Mouse (Mus musculus) stomach, postnatal 0 days (tissue): ENCODE measurements at regions not wholly inside any gene's neighbourhood (a gene's known extent, or its start where the extent isn't known, plus 50 kb on each side); places are given as distances from the start of the nearest gene placed in this dataset.

Experiments
- ATAC-seq: fragments of 200-750 bp; cut with Nextera tagmentation; 2 replicates; pipeline ENCODE4 v1.8.0; 2017; ENCODE audit not compliant: low FRiP score, low TSS enrichment
- DNase-seq: peaks from one replicate; pipeline ENCODE4 v3.0.0-alpha.2; 2016; ENCODE audit warnings: low spot score
- H3K27ac ChIP-seq: fragments of 300-500 bp; sonication (generic); replicated peaks from 2 replicates; pipeline ENCODE4 v1.5.1; 2014; ENCODE audit warnings: mild to moderate bottlenecking, control low read depth
- H3K27me3 ChIP-seq: fragments of 300-500 bp; sonication (generic); 2 replicates; pipeline ENCODE4 v1.6.1; 2014; ENCODE audit warnings: low read length; ENCODE audit not compliant: control insufficient read depth, insufficient read depth
- H3K36me3 ChIP-seq: fragments of 300-500 bp; sonication (generic); 2 replicates; pipeline ENCODE4 v1.6.1; 2014; ENCODE audit warnings: low read length, mixed read lengths; ENCODE audit not compliant: control insufficient read depth, insufficient read depth
- H3K4me1 ChIP-seq: fragments of 300-500 bp; sonication (generic); replicated peaks from 2 replicates; pipeline ENCODE4 v1.6.1; 2014; ENCODE audit warnings: antibody characterized with exemption; ENCODE audit not compliant: control insufficient read depth, insufficient read depth
- H3K4me2 ChIP-seq: fragments of 300-500 bp; sonication (generic); replicated peaks from 2 replicates; pipeline ENCODE4 v1.6.1; 2014; ENCODE audit warnings: low read depth, mild to moderate bottlenecking, control low read depth, moderate library complexity
- H3K4me3 ChIP-seq: fragments of 300-500 bp; sonication (generic); 2 replicates; pipeline ENCODE4 v1.5.1; 2014; ENCODE audit warnings: low read depth, low read length, control low read depth
- H3K9ac ChIP-seq: fragments of 300-500 bp; sonication (generic); 2 replicates; pipeline ENCODE4 v1.6.1; 2014; ENCODE audit warnings: mild to moderate bottlenecking, low read length, control low read depth, mixed read lengths
- H3K9me3 ChIP-seq: fragments of 300-500 bp; sonication (generic); 2 replicates; pipeline ENCODE4 v1.6.1; 2016; ENCODE audit warnings: low read length; ENCODE audit not compliant: control insufficient read depth
- CTCF ChIP-seq: IDR thresholded peaks from 2 replicates; pipeline ENCODE4 v1.5.1; 2016; ENCODE audit warnings: antibody characterized with exemption, low read depth, mild to moderate bottlenecking, moderate library complexity
- EP300 ChIP-seq: optimal IDR thresholded peaks from 2 replicates; pipeline ENCODE3; 2016; ENCODE audit warnings: antibody characterized with exemption
- WGBS: fragments of 180-500 bp; shearing (Covaris S2); extraction: QIAGEN DNeasy Blood & Tissue Kit; methylation state at CpG from one replicate; pipeline ENCODE4 v1.1.7; 2014; 5-methylcytosine and 5-hydroxymethylcytosine counted together

GRCm38 (mm10) chr8:86180793-86181192, 340.0 kb downstream of the Phkb start:
- Histone ChIP-seq H3K4me2 (no peak overlapping the region), H3K36me3 (no peaks in the 10 kb centered on the region), H3K27ac (no peak overlapping the region), H3K27me3 (no peaks in the 10 kb centered on the region), H3K4me1 (no peaks in the 10 kb centered on the region), H3K4me3 (no peak overlapping the region), H3K9me3 (no peaks in the 10 kb centered on the region), H3K9ac (no peak overlapping the region)
- DNase-seq (no peak), ATAC-seq (no peak)
- TF ChIP-seq CTCF, result no peak
- TF ChIP-seq EP300, result no peak
- 72% methylated on average over 3 of the region's 3 CpGs for WGBS

DNA sequence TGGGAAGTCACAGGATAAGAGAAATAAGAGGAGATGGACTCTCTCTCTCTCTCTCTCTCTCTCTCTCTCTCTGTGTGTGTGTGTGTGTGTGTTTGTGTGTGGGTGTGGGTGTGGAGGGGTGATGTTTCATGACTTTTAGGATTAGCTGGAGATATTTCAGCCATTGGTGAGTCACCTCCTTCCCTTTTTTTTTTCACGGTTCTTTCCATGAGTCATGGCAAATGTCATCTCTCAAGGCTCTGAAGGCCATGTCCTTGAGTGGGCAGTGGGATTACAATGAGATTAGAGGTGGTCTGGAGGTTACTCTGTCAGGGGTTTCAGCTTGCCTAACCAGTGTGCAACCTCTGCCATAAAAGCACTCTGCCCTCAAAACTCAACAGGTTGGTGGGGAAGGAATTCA, 329.3 kb downstream of the Phkb start:
- no peak overlapping the region for H3K27ac ChIP-seq
- no peak overlapping the region for H3K4me2 ChIP-seq
- no peak for DNase-seq
- no peaks in the 10 kb centered on the region for H3K27me3 ChIP-seq
- H3K9me3 ChIP-seq, result no peaks in the 10 kb centered on the region
- H3K4me3 ChIP-seq, result no peak overlapping the region
- H3K4me1 ChIP-seq, result no peaks in the 10 kb centered on the region
- ATAC-seq, result no peak
- TF ChIP-seq CTCF (no peak), EP300 (no peak)
- 50% methylated on average over 1 of the region's 1 CpGs for WGBS
- H3K36me3 ChIP-seq, result no peaks in the 10 kb centered on the region
- H3K9ac ChIP-seq, result no peak overlapping the region

DNA sequence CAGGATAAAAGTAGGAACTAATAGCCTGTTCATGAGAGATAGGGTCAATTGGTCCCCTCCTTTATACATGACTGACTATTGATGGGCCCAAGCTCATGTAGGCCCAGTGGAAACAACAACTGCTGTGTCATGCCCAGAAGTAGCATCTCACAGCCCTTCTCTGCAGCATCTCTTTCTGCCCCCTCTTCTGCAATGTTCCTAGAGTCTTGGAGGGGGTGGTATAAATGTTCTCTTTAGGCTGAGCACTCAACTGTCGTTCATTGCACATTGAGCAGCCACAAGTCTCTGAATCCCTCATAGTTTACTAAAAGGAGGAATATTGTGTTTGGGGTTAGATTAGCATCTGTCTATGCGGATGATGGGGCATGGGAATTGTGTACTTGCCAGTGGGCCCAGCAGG, 324.1 kb downstream of the Phkb start:
- TF ChIP-seq EP300 (no peak), CTCF (no peak)
- no peak overlapping the region for H3K4me3 ChIP-seq
- no peaks in the 10 kb centered on the region for H3K4me1 ChIP-seq
- no peak overlapping the region for H3K9ac ChIP-seq
- DNase-seq (no peak), ATAC-seq (no peak)
- no peaks in the 10 kb centered on the region for H3K9me3 ChIP-seq
- WGBS, result 77% methylated on average over 2 of the region's 2 CpGs
- H3K4me2 ChIP-seq, result no peak overlapping the region
- no peaks in the 10 kb centered on the region for H3K27me3 ChIP-seq
- H3K27ac ChIP-seq, result no peak overlapping the region
- no peaks in the 10 kb centered on the region for H3K36me3 ChIP-seq

- WGBS, result 87% methylated on average over 6 of the region's 6 CpGs
Observed at GRCm38 (mm10) chr8:86159074-86159783, 318.5 kb downstream of the Phkb start.

GRCm38 (mm10) chr8:86147586-86147985, 306.8 kb downstream of the Phkb start:
- DNase-seq, result no peak
- no peak overlapping the region for H3K4me2 ChIP-seq
- no peaks in the 10 kb centered on the region for H3K27me3 ChIP-seq
- H3K9me3 ChIP-seq, result no peaks in the 10 kb centered on the region
- H3K4me3 ChIP-seq, result no peak overlapping the region
- 51% methylated on average over 6 of the region's 6 CpGs for WGBS
- H3K36me3 ChIP-seq, result no peaks in the 10 kb centered on the region
- H3K27ac ChIP-seq, result no peak overlapping the region
- H3K9ac ChIP-seq, result no peak overlapping the region
- ATAC-seq, result no peak
- no peak for TF ChIP-seq EP300
- TF ChIP-seq CTCF, result no peak
- H3K4me1 ChIP-seq, result no peaks in the 10 kb centered on the region

More at GRCm38 (mm10) chr8:86159074-86159783, 318.5 kb downstream of the Phkb start:
- no peak overlapping the region for H3K4me2 ChIP-seq
- DNase-seq (no peak), ATAC-seq (no peak)
- no peak overlapping the region for H3K9ac ChIP-seq
- H3K36me3 ChIP-seq, result no peaks in the 10 kb centered on the region
- no peak overlapping the region for H3K27ac ChIP-seq
- TF ChIP-seq EP300 (no peak), CTCF (no peak)
- no peaks in the 10 kb centered on the region for H3K27me3 ChIP-seq
- H3K4me1 ChIP-seq, result no peaks in the 10 kb centered on the region
- H3K4me3 ChIP-seq, result no peak overlapping the region
- H3K9me3 ChIP-seq, result no peaks in the 10 kb centered on the region

- Histone ChIP-seq H3K9ac (no peak overlapping the region), H3K27ac (no peak overlapping the region), H3K36me3 (no peaks in the 10 kb centered on the region), H3K4me3 (no peak overlapping the region), H3K4me2 (no peak overlapping the region), H3K9me3 (no peaks in the 10 kb centered on the region), H3K27me3 (no peaks in the 10 kb centered on the region), H3K4me1 (no peaks in the 10 kb centered on the region)
- ATAC-seq, result no peak
- 71% methylated on average over 2 of the region's 2 CpGs for WGBS
- no peak for TF ChIP-seq EP300
- no peak for TF ChIP-seq CTCF
- no peak for DNase-seq
Observed at GRCm38 (mm10) chr8:86125244-86125643, 284.5 kb downstream of the Phkb start.
